Mouse (Mus musculus) layer of hippocampus, adult 8-10 months (tissue): ENCODE measurements at regions not wholly inside any gene's neighbourhood (a gene's known extent, or its start where the extent isn't known, plus 50 kb on each side); places are given as distances from the start of the nearest gene placed in this dataset.

Experiments
- DNase-seq, 2 experiments: peaks; one replicate each; pipeline ENCODE4 v3.0.0; 2022; ENCODE audit warnings: low spot score in 2 of 2

- DNase-seq = no peak
Measured at GRCm38 (mm10) chr13:82849037-82849436, 654.8 kb upstream of the Mef2c start.

GRCm38 (mm10) chr13:82869869-82870268 is 634.0 kb upstream of the Mef2c start:
- DNase-seq = no peak

- no peak for DNase-seq
Measured at GRCm38 (mm10) chr13:82874091-82874490, 629.7 kb upstream of the Mef2c start.

- no peak for DNase-seq
Measured at GRCm38 (mm10) chr13:82883368-82883767, 620.5 kb upstream of the Mef2c start.

GRCm38 (mm10) chr13:82888755-82889154 is 615.1 kb upstream of the Mef2c start:
- no peak for DNase-seq

- DNase-seq = peak in 1 of 2 experiments; percentile 12
Measured at GRCm38 (mm10) chr13:82892731-82893130, 611.1 kb upstream of the Mef2c start.

GRCm38 (mm10) chr13:82899686-82900085 is 604.1 kb upstream of the Mef2c start:
- no peak for DNase-seq

GRCm38 (mm10) chr13:82902160-82902559 is 601.7 kb upstream of the Mef2c start:
- no peak for DNase-seq

- no peak for DNase-seq
Measured at GRCm38 (mm10) chr13:82903637-82904036, 600.2 kb upstream of the Mef2c start.

GRCm38 (mm10) chr13:82907689-82908088 is 596.1 kb upstream of the Mef2c start:
- no peak for DNase-seq

- DNase-seq = no peak
Measured at GRCm38 (mm10) chr13:82909151-82909550, 594.7 kb upstream of the Mef2c start.

GRCm38 (mm10) chr13:82912859-82913258 is 591.0 kb upstream of the Mef2c start:
- DNase-seq = no peak

GRCm38 (mm10) chr13:82915194-82915593 is 588.6 kb upstream of the Mef2c start:
- no peak for DNase-seq

- no peak for DNase-seq
Measured at GRCm38 (mm10) chr13:82930010-82930409, 573.8 kb upstream of the Mef2c start.

- DNase-seq = no peak
Measured at GRCm38 (mm10) chr13:82937856-82938255, 566.0 kb upstream of the Mef2c start.

GRCm38 (mm10) chr13:82942691-82943341 is 561.0 kb upstream of the Mef2c start:
- DNase-seq = no peak

- no peak for DNase-seq
Measured at GRCm38 (mm10) chr13:82946931-82947330, 556.9 kb upstream of the Mef2c start.

GRCm38 (mm10) chr13:82949541-82949940 is 554.3 kb upstream of the Mef2c start:
- peak; percentile 16 to 23 for DNase-seq

- DNase-seq = no peak
Measured at GRCm38 (mm10) chr13:82962333-82962732, 541.5 kb upstream of the Mef2c start.

- DNase-seq = peak; percentile 11 to 19
Measured at GRCm38 (mm10) chr13:82971722-82972121, 532.1 kb upstream of the Mef2c start.

- DNase-seq = no peak
Measured at GRCm38 (mm10) chr13:82974210-82974811, 529.5 kb upstream of the Mef2c start.

- DNase-seq = no peak
Measured at GRCm38 (mm10) chr13:83001118-83001517, 502.7 kb upstream of the Mef2c start.

GRCm38 (mm10) chr13:83016686-83017085 is 487.1 kb upstream of the Mef2c start:
- no peak for DNase-seq
